Comparison of ENCODE assay signal across 8 mouse cellular contexts in the genomic region with DNA sequence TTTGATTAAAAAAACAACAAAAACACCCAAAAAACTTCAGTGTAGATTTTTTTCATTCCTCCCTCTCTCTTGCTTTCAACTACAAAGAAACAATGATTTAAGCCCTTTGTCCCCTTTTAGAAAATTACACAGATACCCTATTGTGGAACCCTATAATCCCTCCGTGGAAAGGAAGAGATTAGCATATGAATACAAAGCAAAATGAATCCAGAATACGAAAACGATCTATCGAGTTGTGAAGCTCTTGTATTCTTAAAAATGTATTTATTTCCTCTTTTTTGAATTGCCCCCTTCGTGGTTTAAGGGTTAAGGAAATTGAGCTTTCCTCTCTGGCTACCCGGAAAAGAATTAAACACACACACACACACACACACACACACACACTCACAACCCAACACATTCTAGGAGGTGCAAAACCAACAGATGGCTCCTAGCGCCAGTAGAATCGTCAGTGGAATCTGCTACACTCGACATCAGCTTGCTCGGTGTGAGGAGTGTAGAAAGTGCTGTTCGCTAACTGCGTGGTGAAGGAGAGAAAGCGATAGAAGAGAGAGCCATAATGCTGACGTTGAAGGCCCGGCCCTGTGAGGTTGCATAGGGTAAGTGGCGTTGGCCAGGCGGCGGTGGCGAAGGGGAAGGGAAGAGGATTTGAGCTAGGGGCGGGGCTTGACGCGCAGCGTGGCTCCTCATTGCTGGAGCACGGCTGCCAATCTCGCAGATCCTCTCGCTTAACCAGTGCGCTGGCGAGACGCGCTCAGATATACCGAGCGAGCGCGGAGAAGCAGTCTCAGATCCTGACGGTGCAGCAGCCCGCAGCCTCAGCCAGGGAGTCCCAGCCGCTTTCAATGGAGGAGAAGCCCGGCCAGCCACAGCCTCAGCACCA. TPM values are rescaled to one million over a fixed set of nuclear protein-coding genes. Genes with fewer than 3 reads are reported as not detected.
DNase-seq lines count a peak whose midpoint lies in the region; ATAC-seq lines count a peak whose summit lies in the region.

A gene (plus strand): TSS at position 773 of the 883 bp plus-strand sequence.

- H3K9ac ChIP-seq in hindbrain, embryonic 14.5 days: peak within 1 kb of the TSS; percentile 94

- under 1% methylated on average over 38 of the region's 38 CpGs for WGBS in hindbrain, embryonic 14.5 days

- DNase-seq in R1 (ENCODE audit: low read depth, low spot score): peak; percentile 99
- peak; percentile 99 to 100 for DNase-seq in cerebellum, postnatal 25 days
- DNase-seq in frontal cortex, postnatal 25 days (ENCODE audit: low spot score in 2 of 2): peak; percentile 99
- DNase-seq in hindbrain, embryonic 14.5 days (ENCODE audit: low spot score): peak; percentile 98
- DNase-seq in layer of hippocampus, postnatal 36 days: peak; percentile 99
- peak; percentile 100 for DNase-seq in lung, postnatal 36 days
- DNase-seq in retina, postnatal 1 day: peak; percentile 99
- DNase-seq in urinary bladder, adult 18-20 months (ENCODE audit: low spot score in 2 of 2): peak; percentile 96 to 99

- no peaks in the 10 kb centered on the region for H3K9me3 ChIP-seq in hindbrain, embryonic 14.5 days (ENCODE audit: control insufficient read depth, low read length)

- peak within 1 kb of the TSS; percentile 58 for H3K4me2 ChIP-seq in hindbrain, embryonic 14.5 days (replicated peaks)

- peak within 1 kb of the TSS; percentile 98 for H3K4me3 ChIP-seq in hindbrain, embryonic 14.5 days (replicated peaks; ENCODE audit: low read length)

- peaks cover 11% of the 10 kb centered on the region for H3K4me1 ChIP-seq in hindbrain, embryonic 14.5 days (replicated peaks; ENCODE audit: control insufficient read depth, insufficient read depth, low read length)

- peak within 1 kb of the TSS; percentile 97 for H3K27ac ChIP-seq in hindbrain, embryonic 14.5 days

- ATAC-seq in hindbrain, embryonic 14.5 days (ENCODE audit: low FRiP score): peak; percentile 98

- H3K27me3 ChIP-seq in hindbrain, embryonic 14.5 days (ENCODE audit: control insufficient read depth, insufficient read depth, low read length): no peaks in the 10 kb centered on the region

- H3K36me3 ChIP-seq in hindbrain, embryonic 14.5 days (replicated peaks; ENCODE audit: control insufficient read depth, insufficient read depth): no peaks in the 10 kb centered on the region; the same call in 1 of the 2 replicates

RNA-seq across cellular contexts. Expression of the gene that starts here (rescaled TPM):
- 5.9 and 6.4 TPM in 2 replicates for polyA plus RNA-seq in hindbrain, embryonic 14.5 days (2014; fragmentation: Nextera tagmentation; extraction: Ambion mirVana)
- total RNA-seq in layer of hippocampus, postnatal 36 days (2021): 10 to 100 TPM; 84.8 to 92.9 TPM

Comparison
In these comparisons a context has a peak if more than half of its experiments do, and no peak if none do; other contexts are left out.
1. Peak in every context shown above with its lines: DNase-seq, ATAC-seq, H3K4me3 ChIP-seq and H3K27ac ChIP-seq.